Mouse (Mus musculus): ENCODE data around the gene Adssl1.

GRCm38 (mm10) chr12:112576749-112577148 lies 43.1 kb upstream of the Adssl1 start:
- TF ChIP-seq CTCF (IDR thresholded peaks at IDR 0.05) (no peak), EP300 (IDR thresholded peaks at IDR 0.05) (no peak)
